Mouse (Mus musculus) layer of hippocampus, adult 8-10 months (tissue): ENCODE data around the gene Ikbkg. TPM values are rescaled to one million over a fixed set of nuclear protein-coding genes. Genes with fewer than 3 reads are reported as not detected.
"Not testable (repeated sequence)": the region's sequence is repeated elsewhere in the genome, so short reads cannot be mapped to it uniquely, and the experiment has no call there.

Source experiments
- DNase-seq, 2 experiments: peaks; one replicate each; pipeline ENCODE4 v3.0.0; 2022; ENCODE audit warnings: low spot score in 2 of 2
- total RNA-seq, 4 experiments: library from RNA; stranded (reverse); gene quantifications; 2 replicates each; pipeline ENCODE4 v1.2.4; 2022

Ikbkg gene
- total RNA-seq, 4 experiments from 2014 or later, result 46.2 to 56.7 (median 50.2) TPM

GRCm38 (mm10) chrX:74451157-74451912 lies 58.2 kb downstream of the Ikbkg start:
- no peak for DNase-seq

- DNase-seq, result no peak
These were observed 59.7 kb downstream of the Ikbkg start for GRCm38 (mm10) chrX:74452773-74453172.

- DNase-seq, result not testable (repeated sequence)
These were observed 88.3 kb downstream of the Ikbkg start, which contains the start of gene Gm6880 for GRCm38 (mm10) chrX:74481349-74481885. Gm6880 (minus strand) TSS chrX:74481399.

GRCm38 (mm10) chrX:74497131-74497530 lies 104.0 kb downstream of the Ikbkg start:
- DNase-seq, result no peak

Other genes with a start within 250 kb of the Ikbkg start
- not detected for gene Tex28, start 225.5 kb upstream of the Ikbkg start, total RNA-seq
- under 1 TPM in 2 of 4 experiments, not detected in 2; 0.20 to 0.24 TPM for gene Tktl1, start 216.0 kb upstream of the Ikbkg start, total RNA-seq
- 100 to 1,000 TPM in 1 of 4 experiments, 10 to 100 TPM in 3; 70.1 to 101 (median 86.8) TPM for gene Flna, start 143.5 kb upstream of the Ikbkg start, total RNA-seq
- 10 to 100 TPM; 33.0 to 42.3 (median 35.6) TPM for gene Emd, start 138.6 kb upstream of the Ikbkg start, total RNA-seq
- 100 to 1,000 TPM; 106 to 243 (median 166) TPM for gene Rpl10, start 122.5 kb upstream of the Ikbkg start, total RNA-seq
- 10 to 100 TPM; 64.2 to 86.3 (median 75.9) TPM for gene Taz, start 111.4 kb upstream of the Ikbkg start, total RNA-seq
- 1 to 10 TPM; 2.9 to 7.3 (median 5.2) TPM for gene Dnase1l1, start 111.0 kb upstream of the Ikbkg start, total RNA-seq
- 100 to 1,000 TPM; 325 to 354 (median 338) TPM for gene Atp6ap1, start 96.2 kb upstream of the Ikbkg start, total RNA-seq
- gene Gdi1, start 88.3 kb upstream of the Ikbkg start, total RNA-seq, result 100 to 1,000 TPM; 637 to 728 (median 671) TPM
- 10 to 100 TPM; 28.7 to 39.4 (median 30.9) TPM for gene Fam50a, start 80.3 kb upstream of the Ikbkg start, total RNA-seq
- gene Plxna3, start 64.2 kb upstream of the Ikbkg start, total RNA-seq, result 10 to 100 TPM; 30.0 to 38.9 (median 33.1) TPM
- 10 to 100 TPM; 23.8 to 28.8 (median 26.8) TPM for gene Lage3, start 39.7 kb upstream of the Ikbkg start, total RNA-seq
- gene Ubl4a, start 20.1 kb upstream of the Ikbkg start, total RNA-seq, result 10 to 100 TPM; 53.8 to 75.5 (median 62.2) TPM
- gene Slc10a3, start 19.9 kb upstream of the Ikbkg start, total RNA-seq, result 1 to 10 TPM; 2.6 to 3.4 (median 2.9) TPM
- 10 to 100 TPM; 18.1 to 27.3 (median 21.7) TPM for gene Fam3a, start within 50 bp of the Ikbkg start, total RNA-seq
- gene G6pdx, start 35.9 kb downstream of the Ikbkg start, total RNA-seq, result 10 to 100 TPM; 28.2 to 36.7 (median 30.9) TPM
- gene Gm6880, start 88.1 kb downstream of the Ikbkg start, total RNA-seq, result not detected
- gene Olfr1326-ps1, start 181.6 kb downstream of the Ikbkg start, total RNA-seq, result not detected
- not detected for gene Olfr1325, start 199.4 kb downstream of the Ikbkg start, total RNA-seq